Mouse (Mus musculus) telencephalon, adult 2 months (tissue): ENCODE measurements around the gene Defa22.
"Not testable (repeated sequence)": the region's sequence is repeated elsewhere in the genome, so short reads cannot be mapped to it uniquely, and the experiment has no call there.

Experiments used
- DNase-seq: peaks from one replicate; pipeline ENCODE4 v3.0.0-alpha.2; 2011; ENCODE audit warnings: low read depth, low spot score

Defa22 gene

GRCm38 (mm10) chr8:21161977-21162376, at the start of gene Defa22:
Gene Defa22 (plus strand): TSS chr8:21162277.
- DNase-seq, result not testable (repeated sequence)

GRCm38 (mm10) chr8:21134342-21134741, 27.7 kb upstream of the Defa22 start, which contains the start of gene Defa30:
Gene Defa30 (plus strand): TSS chr8:21134642.
- not testable (repeated sequence) for DNase-seq

DNA sequence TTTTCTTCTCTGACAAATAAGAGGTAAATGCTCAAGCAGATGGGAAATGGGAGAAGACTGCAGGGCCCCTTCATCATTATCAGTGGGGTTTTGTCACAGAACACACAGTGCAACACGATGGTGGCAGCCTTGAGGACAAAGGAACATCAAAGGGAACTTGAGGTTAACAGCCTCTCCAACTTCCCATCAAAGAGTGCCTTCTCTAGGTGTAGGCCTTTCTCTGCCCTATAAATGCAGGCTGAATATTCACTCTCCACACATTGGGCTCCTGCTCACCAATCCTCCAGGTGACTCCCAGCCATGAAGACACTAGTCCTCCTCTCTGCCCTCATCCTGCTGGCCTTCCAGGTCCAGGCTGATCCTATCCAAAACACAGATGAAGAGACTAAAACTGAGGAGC, 29.2 kb downstream of the Defa22 start, which contains the start of gene Defa31:
Defa31 (plus strand) TSS at position 301 of the 400 bp plus-strand sequence.
- DNase-seq, result not testable (repeated sequence)

DNA sequence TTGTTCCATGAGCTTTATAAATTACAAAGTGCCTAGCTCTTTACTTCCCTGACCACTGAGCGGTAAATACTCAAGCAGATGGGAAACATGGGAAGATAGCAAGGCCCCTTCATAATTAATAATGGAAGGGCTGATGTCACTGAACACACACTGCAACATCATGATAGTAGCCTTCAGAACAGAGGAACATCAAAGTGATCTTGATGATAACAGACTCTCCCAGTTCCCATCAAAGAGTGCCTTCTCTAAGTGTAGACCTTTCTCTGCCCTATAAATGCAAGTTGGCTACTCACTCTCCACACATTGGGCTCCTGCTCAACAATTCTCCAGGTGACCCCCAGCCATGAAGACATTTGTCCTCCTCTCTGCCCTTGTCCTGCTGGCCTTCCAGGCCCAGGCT, 39.2 kb downstream of the Defa22 start, which contains the start of gene Gm15293:
Gm15293 (plus strand) TSS at position 301 of the 400 bp plus-strand sequence.
- DNase-seq, result not testable (repeated sequence)
